Mouse (Mus musculus) CD8-positive naive resting alpha-beta T cell, adult 57 days (primary cell): Measurements from ENCODE around the gene Kdf1. TPM values are rescaled to one million over a fixed set of nuclear protein-coding genes. Genes with fewer than 3 reads are reported as not detected.

Experiments
- total RNA-seq: library from RNA; stranded (reverse); gene quantifications from one replicate; pipeline ENCODE4 v1.2.4, GENCODE M21; 2023

The Kdf1 gene
- 0.31 TPM for total RNA-seq

GRCm38 (mm10) chr4:133518601-133519368 lies at the start of gene Kdf1:
Gene Kdf1, plus strand, starts transcription at chr4:133518963.

GRCm38 (mm10) chr4:133479458-133480184 lies 39.1 kb upstream of the Kdf1 start, which contains the start of gene Tent5b:
Gene Tent5b, plus strand, starts transcription at chr4:133480132.

GRCm38 (mm10) chr4:133498160-133498724 lies 20.5 kb upstream of the Kdf1 start, which contains the start of gene Trnp1:
Gene Trnp1, minus strand, starts transcription at chr4:133498550.

GRCm38 (mm10) chr4:133545272-133546231 lies 26.8 kb downstream of the Kdf1 start, which contains the start of gene Nudc:
Gene Nudc, minus strand, starts transcription at chr4:133545996.

GRCm38 (mm10) chr4:133552768-133553447 lies 34.1 kb downstream of the Kdf1 start, which contains the start of gene Nr0b2:
Gene Nr0b2, plus strand, starts transcription at chr4:133553376.

GRCm38 (mm10) chr4:133574070-133574842 lies 55.5 kb downstream of the Kdf1 start, which contains the start of gene Gpatch3:
Gene Gpatch3, plus strand, starts transcription at chr4:133574745.

Other genes with a start within 250 kb of the Kdf1 start
- 55.5 TPM for gene Tmem222, start 241.2 kb upstream of the Kdf1 start, total RNA-seq
- 44.1 TPM for gene Wdtc1, start 165.5 kb upstream of the Kdf1 start, total RNA-seq
- 49.2 TPM for gene Slc9a1, start 149.3 kb upstream of the Kdf1 start, total RNA-seq
- not detected for gene Tent5b, start 38.8 kb upstream of the Kdf1 start, total RNA-seq
- gene Trnp1, start 20.4 kb upstream of the Kdf1 start, total RNA-seq: 27.5 TPM
- gene Nudc, start 27.0 kb downstream of the Kdf1 start, total RNA-seq: 96.8 TPM
- not detected for gene Nr0b2, start 34.4 kb downstream of the Kdf1 start, total RNA-seq
- gene Gpatch3, start 55.8 kb downstream of the Kdf1 start, total RNA-seq: 23.5 TPM
- 24.1 TPM for gene Gpn2, start 65.4 kb downstream of the Kdf1 start, total RNA-seq
- gene Sfn, start 83.2 kb downstream of the Kdf1 start, total RNA-seq: 49.2 TPM
- gene Zdhhc18, start 131.2 kb downstream of the Kdf1 start, total RNA-seq: 197 TPM
- gene Pigv, start 153.7 kb downstream of the Kdf1 start, total RNA-seq: 24.6 TPM
- 284 TPM for gene Arid1a, start 237.8 kb downstream of the Kdf1 start, total RNA-seq